Mouse (Mus musculus): ENCODE data around the gene Ttc29. TPM values are rescaled to one million over a fixed set of nuclear protein-coding genes. Genes with fewer than 3 reads are reported as not detected.

The Ttc29 gene
- polyA plus RNA-seq, 1 experiment from 2014 or later = 0.09 TPM

- H3K4me2 ChIP-seq (replicated peaks) = no peak overlapping the region
- no peak for ATAC-seq (ENCODE audit: low FRiP score, low read depth)
- H3K27me3 ChIP-seq = no peaks in the 10 kb centered on the region
- H3K27ac ChIP-seq = no peak overlapping the region
- WGBS = 73% methylated on average over 4 of the region's 4 CpGs
- no peaks in the 10 kb centered on the region for H3K9me3 ChIP-seq
- H3K36me3 ChIP-seq = no peaks in the 10 kb centered on the region
- H3K9ac ChIP-seq = no peak overlapping the region
- no peak overlapping the region for H3K4me3 ChIP-seq
- 0 out of 2 replicates have a peak, but pooled peaks cover 9% of the 10 kb centered on the region for H3K4me1 ChIP-seq
Measured at GRCm38 (mm10) chr8:78342151-78342550, 129.1 kb downstream of the Ttc29 start.

GRCm38 (mm10) chr8:78344006-78344405 is 130.9 kb downstream of the Ttc29 start:
- Histone ChIP-seq H3K4me2 (replicated peaks) (no peak overlapping the region), H3K27me3 (no peaks in the 10 kb centered on the region), H3K9me3 (no peaks in the 10 kb centered on the region), H3K36me3 (no peaks in the 10 kb centered on the region), H3K4me1 (0 out of 2 replicates have a peak, but pooled peaks cover 9% of the 10 kb centered on the region), H3K4me3 (no peak overlapping the region), H3K9ac (no peak overlapping the region), H3K27ac (no peak overlapping the region)
- no peak for ATAC-seq (ENCODE audit: low FRiP score, low read depth)
- 39% methylated on average over 2 of the region's 2 CpGs for WGBS

- no peaks in the 10 kb centered on the region for H3K27me3 ChIP-seq
- 35% methylated on average over 7 of the region's 7 CpGs for WGBS
- H3K4me3 ChIP-seq = no peak overlapping the region; the same call in 1 of the 2 replicates
- no peaks in the 10 kb centered on the region for H3K36me3 ChIP-seq
- H3K4me2 ChIP-seq (replicated peaks) = peak overlapping the region; percentile 45
- no peak for ATAC-seq (ENCODE audit: low FRiP score, low read depth)
- H3K27ac ChIP-seq = no peak overlapping the region
- no peak overlapping the region for H3K9ac ChIP-seq
- no peaks in the 10 kb centered on the region for H3K9me3 ChIP-seq
- H3K4me1 ChIP-seq = 0 out of 2 replicates have a peak, but pooled peaks cover 9% of the 10 kb centered on the region
Measured at GRCm38 (mm10) chr8:78345705-78346104, 132.6 kb downstream of the Ttc29 start.

GRCm38 (mm10) chr8:78346131-78346621 is 133.1 kb downstream of the Ttc29 start:
- H3K9ac ChIP-seq = no peak overlapping the region
- no peak overlapping the region; the same call in 1 of the 2 replicates for H3K4me3 ChIP-seq
- no peaks in the 10 kb centered on the region for H3K27me3 ChIP-seq
- H3K36me3 ChIP-seq = no peaks in the 10 kb centered on the region
- H3K4me1 ChIP-seq = 0 out of 2 replicates have a peak, but pooled peaks cover 9% of the 10 kb centered on the region
- no peak overlapping the region for H3K27ac ChIP-seq
- H3K9me3 ChIP-seq = no peaks in the 10 kb centered on the region
- H3K4me2 ChIP-seq (replicated peaks) = peak overlapping the region; percentile 45
- ATAC-seq (ENCODE audit: low FRiP score, low read depth) = no peak
- 7% methylated on average over 11 of the region's 11 CpGs for WGBS

GRCm38 (mm10) chr8:78353902-78354301 is 140.8 kb downstream of the Ttc29 start:
- no peak overlapping the region for H3K4me3 ChIP-seq
- H3K27ac ChIP-seq = no peak overlapping the region
- 49% methylated on average over 5 of the region's 5 CpGs for WGBS
- no peak overlapping the region for H3K9ac ChIP-seq
- no peaks in the 10 kb centered on the region for H3K9me3 ChIP-seq
- ATAC-seq (ENCODE audit: low FRiP score, low read depth) = no peak
- no peak overlapping the region for H3K4me2 ChIP-seq (replicated peaks)
- H3K27me3 ChIP-seq = no peaks in the 10 kb centered on the region
- H3K4me1 ChIP-seq = 0 out of 2 replicates have a peak, but pooled peaks cover 2% of the 10 kb centered on the region
- H3K36me3 ChIP-seq = no peaks in the 10 kb centered on the region

- Histone ChIP-seq H3K27ac (no peak overlapping the region), H3K36me3 (no peaks in the 10 kb centered on the region), H3K4me3 (no peak overlapping the region), H3K4me1 (0 out of 2 replicates have a peak, but pooled peaks cover 3% of the 10 kb centered on the region), H3K9ac (no peak overlapping the region), H3K9me3 (no peaks in the 10 kb centered on the region), H3K27me3 (no peaks in the 10 kb centered on the region), H3K4me2 (replicated peaks) (no peak overlapping the region)
- ATAC-seq (ENCODE audit: low FRiP score, low read depth) = no peak
- 88% methylated on average over 5 of the region's 5 CpGs for WGBS
Measured at GRCm38 (mm10) chr8:78354801-78355200, 141.7 kb downstream of the Ttc29 start.

- no peak for ATAC-seq (ENCODE audit: low FRiP score, low read depth)
- Histone ChIP-seq H3K9ac (no peak overlapping the region), H3K4me2 (replicated peaks) (no peak overlapping the region), H3K27ac (no peak overlapping the region), H3K4me3 (no peak overlapping the region), H3K36me3 (no peaks in the 10 kb centered on the region), H3K9me3 (no peaks in the 10 kb centered on the region), H3K27me3 (no peaks in the 10 kb centered on the region), H3K4me1 (no peaks in the 10 kb centered on the region)
- WGBS = 90% methylated on average over 7 of the region's 7 CpGs
Measured at GRCm38 (mm10) chr8:78390756-78391155, 177.7 kb downstream of the Ttc29 start.

- 14% methylated on average over 4 of the region's 4 CpGs for WGBS
- Histone ChIP-seq H3K36me3 (no peaks in the 10 kb centered on the region), H3K9me3 (no peaks in the 10 kb centered on the region), H3K4me3 (no peak overlapping the region; the same call in 1 of the 2 replicates), H3K27ac (no peak overlapping the region), H3K9ac (no peak overlapping the region), H3K4me2 (replicated peaks) (peak overlapping the region; percentile 76), H3K4me1 (peaks cover 16% of the 10 kb centered on the region), H3K27me3 (peaks cover 65% of the 10 kb centered on the region)
- ATAC-seq (ENCODE audit: low FRiP score, low read depth) = no peak
Measured at GRCm38 (mm10) chr8:78419272-78419671, 206.2 kb downstream of the Ttc29 start.

GRCm38 (mm10) chr8:78420101-78420503 is 207.0 kb downstream of the Ttc29 start:
- Histone ChIP-seq H3K9me3 (no peaks in the 10 kb centered on the region), H3K27me3 (peaks cover 73% of the 10 kb centered on the region), H3K9ac (peak overlapping the region; percentile 60), H3K27ac (no peak overlapping the region), H3K4me2 (replicated peaks) (peak overlapping the region; percentile 76), H3K4me3 (peak overlapping the region; percentile 39), H3K36me3 (no peaks in the 10 kb centered on the region), H3K4me1 (peaks cover 16% of the 10 kb centered on the region)
- whole genome bisulfite sequencing = 0% methylated on average over 19 of the region's 19 CpGs
- no peak for ATAC-seq (ENCODE audit: low FRiP score, low read depth)

- peaks cover 98% of the 10 kb centered on the region for H3K27me3 ChIP-seq
- no peak overlapping the region for H3K4me3 ChIP-seq
- no peaks in the 10 kb centered on the region for H3K9me3 ChIP-seq
- no peaks in the 10 kb centered on the region for H3K36me3 ChIP-seq
- no peak for ATAC-seq (ENCODE audit: low FRiP score, low read depth)
- H3K4me1 ChIP-seq = peaks cover 23% of the 10 kb centered on the region
- H3K4me2 ChIP-seq (replicated peaks) = no peak overlapping the region
- H3K27ac ChIP-seq = no peak overlapping the region
- no peak overlapping the region for H3K9ac ChIP-seq
- WGBS = 0% methylated on average over 1 of the region's 1 CpGs
Measured at GRCm38 (mm10) chr8:78423937-78424336, 210.8 kb downstream of the Ttc29 start.

- H3K4me3 ChIP-seq = no peak overlapping the region
- no peaks in the 10 kb centered on the region for H3K36me3 ChIP-seq
- 2% methylated on average over 10 of the region's 10 CpGs for WGBS
- H3K4me2 ChIP-seq (replicated peaks) = no peak overlapping the region
- H3K9me3 ChIP-seq = no peaks in the 10 kb centered on the region
- no peak for ATAC-seq (ENCODE audit: low FRiP score, low read depth)
- no peak overlapping the region for H3K27ac ChIP-seq
- peaks cover 93% of the 10 kb centered on the region for H3K27me3 ChIP-seq
- H3K4me1 ChIP-seq = 0 out of 2 replicates have a peak, but pooled peaks cover 7% of the 10 kb centered on the region
- no peak overlapping the region for H3K9ac ChIP-seq
Measured at GRCm38 (mm10) chr8:78426455-78426854, 213.4 kb downstream of the Ttc29 start.

GRCm38 (mm10) chr8:78426875-78427768 is 214.0 kb downstream of the Ttc29 start:
- no peak overlapping the region for H3K27ac ChIP-seq
- 0 out of 2 replicates have a peak overlapping the region, but pooled peaks have one; percentile 4 for H3K4me2 ChIP-seq (replicated peaks)
- peaks cover 93% of the 10 kb centered on the region for H3K27me3 ChIP-seq
- H3K36me3 ChIP-seq = no peaks in the 10 kb centered on the region
- ATAC-seq (ENCODE audit: low FRiP score, low read depth) = 0 out of 2 replicates have a peak, but pooled peaks have one; percentile 8
- H3K9ac ChIP-seq = no peak overlapping the region
- H3K9me3 ChIP-seq = no peaks in the 10 kb centered on the region
- no peak overlapping the region for H3K4me3 ChIP-seq
- under 1% methylated on average over 32 of the region's 32 CpGs for WGBS
- 0 out of 2 replicates have a peak, but pooled peaks cover 7% of the 10 kb centered on the region for H3K4me1 ChIP-seq

Measured in limb, embryonic 13.5 days (tissue).